Mouse (Mus musculus) heart, postnatal 14 days (tissue): ENCODE results near the gene Hoxb1. TPM values are rescaled to one million over a fixed set of nuclear protein-coding genes. Genes with fewer than 3 reads are reported as not detected.

ENCODE experiments used
- DNase-seq, 2 experiments: peaks; one replicate each; pipeline ENCODE4 v3.0.0; 2021 to 2022
- intact Hi-C: fragments of 180-260 bp; cut with DNase I; formaldehyde crosslinking; loops from one replicate; pipeline ENCODE4 v1.15.1; 2025
- total RNA-seq, 2 experiments: library from RNA; stranded (reverse); gene quantifications; 2 replicates each; pipeline ENCODE4 v1.2.3; 2021

Gene Hoxb1
- total RNA-seq, 2 experiments from 2014 or later, result not detected

DNA sequence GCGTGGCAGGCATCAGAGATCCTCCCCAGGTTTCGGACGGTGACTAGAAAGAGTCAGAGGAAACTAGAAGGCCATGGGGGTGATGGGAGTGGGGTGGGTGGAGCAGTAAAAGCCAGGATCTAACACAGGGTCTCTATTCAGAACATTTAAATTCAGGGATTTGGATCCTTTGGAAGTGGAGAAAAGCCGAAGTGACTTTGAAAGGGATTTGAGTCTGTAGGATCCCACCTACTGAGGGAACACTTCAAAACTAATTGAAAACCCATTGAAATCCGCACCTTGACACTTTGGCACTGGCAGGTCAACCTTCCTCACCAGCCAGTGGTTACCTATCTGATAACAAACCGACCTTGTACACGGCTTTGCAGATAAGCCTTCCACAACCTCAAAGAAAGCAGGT lies 9.3 kb downstream of the Hoxb1 start:
- DNase-seq, result no peak
- intact Hi-C loops, result no loop called here

DNA sequence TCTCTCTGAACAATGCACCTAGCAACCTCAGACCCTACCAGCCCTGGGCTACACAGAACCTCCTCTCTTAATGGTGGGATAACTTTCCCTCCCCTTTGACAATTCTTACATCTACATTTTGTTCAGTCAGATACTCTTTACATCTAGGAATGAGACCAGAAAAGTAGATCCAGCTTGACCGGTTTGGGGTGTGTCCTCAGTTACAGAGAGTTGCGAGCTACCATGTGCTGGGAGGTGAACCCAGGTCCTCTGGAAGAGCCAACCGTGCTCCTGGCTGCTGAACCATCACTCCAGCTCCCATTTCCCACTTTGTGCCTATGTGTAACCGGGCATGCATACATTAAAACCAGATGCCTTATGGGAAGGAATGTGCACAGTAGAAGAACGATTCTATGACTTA lies 17.8 kb downstream of the Hoxb1 start:
- no peak for DNase-seq
- intact Hi-C loops, result no loop called here

- intact Hi-C loops, result no loop called here
- DNase-seq, result no peak
Observed at GRCm38 (mm10) chr11:96387635-96388034, 22.1 kb downstream of the Hoxb1 start.

- no peak for DNase-seq
- intact Hi-C loops, result no loop called here
Observed at GRCm38 (mm10) chr11:96396772-96397626, 31.4 kb downstream of the Hoxb1 start.

DNA sequence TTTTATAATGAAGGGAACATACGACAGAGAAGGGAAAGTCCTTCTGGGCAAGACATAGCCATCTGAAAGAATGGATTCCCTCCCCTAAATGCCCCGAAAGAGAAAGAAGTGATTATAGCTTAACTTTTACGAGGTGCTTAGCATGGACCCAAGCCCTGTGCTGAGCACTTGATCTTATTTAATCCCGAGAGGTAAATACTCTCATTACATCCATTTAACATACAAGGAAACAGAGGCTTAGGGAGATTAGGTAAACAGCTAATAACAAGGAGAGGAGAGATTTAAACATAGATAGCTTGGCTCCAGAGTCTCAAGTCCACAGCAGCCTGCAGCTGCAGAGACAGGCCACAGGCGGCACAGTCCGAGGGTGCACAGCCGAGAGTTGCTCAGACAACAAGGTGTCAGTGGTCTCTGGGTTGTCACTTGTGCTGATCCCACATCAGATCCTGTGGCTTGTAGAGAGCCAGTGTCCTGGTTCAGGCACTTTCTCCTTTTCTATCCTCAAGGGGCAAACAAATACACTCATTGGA lies 32.3 kb downstream of the Hoxb1 start:
- DNase-seq, result no peak
- intact Hi-C loops, result no loop called here

DNA sequence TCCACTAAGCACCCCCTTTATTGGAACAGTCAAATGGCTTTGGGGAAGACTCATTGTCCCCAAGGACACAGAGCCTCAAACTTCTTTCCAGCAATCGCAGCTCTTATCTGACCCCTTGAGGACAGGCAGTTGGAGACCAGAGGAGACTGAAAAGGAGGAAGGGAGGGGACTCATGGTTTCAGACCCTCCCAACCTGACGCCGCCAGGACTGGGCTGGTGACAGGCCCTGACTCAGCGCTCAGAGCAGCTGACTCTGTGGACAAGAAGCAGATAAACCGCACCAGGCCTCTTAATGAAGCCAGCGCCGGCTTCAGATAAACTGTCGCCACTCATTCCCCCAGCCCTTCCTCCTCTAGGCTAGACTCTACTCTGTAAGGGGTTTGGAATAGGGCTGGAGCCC lies 34.4 kb downstream of the Hoxb1 start:
- peak; percentile 41 to 43 for DNase-seq
- intact Hi-C loops, result no loop called here

DNA sequence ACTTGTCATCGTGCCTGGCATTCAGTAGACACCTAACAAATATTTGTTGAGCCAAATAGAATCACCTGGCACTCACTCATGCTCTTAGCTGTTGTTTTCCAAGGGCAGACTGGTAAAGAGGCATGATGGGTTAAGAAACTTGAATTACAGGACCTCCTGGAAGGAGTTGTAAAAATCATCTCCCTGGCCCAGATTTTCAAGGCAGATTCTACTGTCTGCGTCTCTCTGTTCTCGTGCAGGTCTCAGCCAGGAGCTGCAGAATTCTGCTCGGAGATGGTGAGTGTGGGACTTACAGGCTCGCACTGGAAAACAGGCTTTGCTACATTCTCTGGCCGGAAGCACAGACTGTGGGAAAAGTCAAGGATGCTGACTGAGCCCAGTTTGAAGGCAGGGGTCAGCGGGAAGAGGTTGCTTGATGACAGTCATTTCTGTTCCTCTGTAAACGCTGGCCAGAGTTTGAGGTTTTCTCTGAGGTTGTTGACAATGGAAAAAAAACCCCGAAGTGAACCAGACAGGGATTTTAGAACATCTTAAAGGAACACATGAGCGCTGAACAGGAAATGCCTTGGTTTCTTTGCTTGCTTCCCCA lies 38.6 kb downstream of the Hoxb1 start:
- DNase-seq, result peak; percentile 4 to 18
- intact Hi-C loops, result no loop called here

- intact Hi-C loops, result no loop called here
- DNase-seq, result no peak
Observed at GRCm38 (mm10) chr11:96404831-96405230, 39.3 kb downstream of the Hoxb1 start.

DNA sequence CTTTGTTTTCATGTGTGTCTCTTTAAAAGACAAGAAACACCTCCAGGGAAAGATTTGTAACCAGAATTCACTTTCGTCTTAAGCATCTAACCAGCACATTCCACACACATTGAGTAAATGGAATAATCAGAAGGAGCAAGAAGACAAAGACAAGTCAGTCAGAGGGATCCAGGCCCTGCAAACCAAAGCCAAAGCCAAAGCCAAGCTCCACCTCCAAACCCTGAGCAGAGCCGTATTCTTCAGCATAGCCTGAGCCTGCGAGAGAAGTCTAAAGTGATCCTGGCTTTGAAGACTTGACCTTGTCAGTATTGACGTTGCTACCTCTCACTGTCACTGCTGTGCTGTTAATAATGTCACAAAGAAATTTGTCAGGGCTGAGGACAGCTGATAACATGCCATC lies 40.0 kb downstream of the Hoxb1 start:
- intact Hi-C loops, result no loop called here
- no peak for DNase-seq

DNA sequence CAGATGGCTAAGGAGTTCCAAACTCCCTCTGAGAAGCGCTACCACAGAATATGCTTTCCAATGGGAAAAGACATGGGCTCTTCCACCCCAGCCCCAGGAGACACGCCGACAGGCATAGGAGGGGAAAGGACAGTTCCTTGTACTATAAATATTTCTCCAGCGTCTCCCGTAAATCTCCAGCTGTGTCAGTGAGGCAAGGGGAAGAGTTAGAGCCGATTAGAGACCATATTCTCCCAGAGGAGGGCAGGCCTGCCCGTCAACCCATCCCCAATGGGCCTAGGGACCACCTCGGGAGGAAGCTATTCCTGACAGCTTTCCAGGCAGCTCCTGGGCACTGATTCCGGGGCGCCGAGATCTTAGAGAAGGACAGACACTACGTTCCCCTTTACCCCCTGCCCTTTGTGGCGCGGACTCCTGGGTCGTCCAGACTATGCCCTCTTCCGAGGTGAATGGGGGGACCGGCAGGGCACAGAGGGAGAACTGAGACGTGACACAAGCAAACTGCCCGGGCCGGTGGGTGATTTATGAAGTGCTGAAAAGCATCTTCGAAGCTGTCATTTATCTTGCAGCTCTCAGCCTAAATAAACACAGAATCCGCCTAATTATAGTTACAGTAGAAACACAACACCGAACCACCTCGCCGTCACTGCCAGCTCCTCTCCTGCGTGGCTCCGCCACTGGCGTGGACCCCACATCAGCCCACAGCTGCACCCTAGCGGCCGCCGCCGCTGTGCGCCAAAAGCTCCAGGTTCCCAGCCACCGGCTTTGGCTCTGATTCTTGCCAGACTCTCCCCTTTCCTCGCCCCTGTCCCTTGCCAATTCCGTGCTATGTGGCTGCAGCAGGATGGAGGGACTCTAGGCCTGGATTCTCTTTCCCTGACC lies 41.9 kb downstream of the Hoxb1 start:
- peak; percentile 75 to 82 for DNase-seq
- intact Hi-C loops, result loop anchor here (1.0 kb wide), 1 partner anchor 96 kb away; no protein-coding TSS in a partner anchor

GRCm38 (mm10) chr11:96408234-96409010 lies 42.9 kb downstream of the Hoxb1 start:
- intact Hi-C loops, result no loop called here
- DNase-seq, result no peak

- no peak for DNase-seq
Observed at GRCm38 (mm10) chr11:96411019-96411418, 45.5 kb downstream of the Hoxb1 start.

GRCm38 (mm10) chr11:96411934-96412333 lies 46.4 kb downstream of the Hoxb1 start:
- intact Hi-C loops, result no loop called here
- no peak for DNase-seq

More at GRCm38 (mm10) chr11:96411019-96411418, 45.5 kb downstream of the Hoxb1 start:
- intact Hi-C loops, result no loop called here

DNA sequence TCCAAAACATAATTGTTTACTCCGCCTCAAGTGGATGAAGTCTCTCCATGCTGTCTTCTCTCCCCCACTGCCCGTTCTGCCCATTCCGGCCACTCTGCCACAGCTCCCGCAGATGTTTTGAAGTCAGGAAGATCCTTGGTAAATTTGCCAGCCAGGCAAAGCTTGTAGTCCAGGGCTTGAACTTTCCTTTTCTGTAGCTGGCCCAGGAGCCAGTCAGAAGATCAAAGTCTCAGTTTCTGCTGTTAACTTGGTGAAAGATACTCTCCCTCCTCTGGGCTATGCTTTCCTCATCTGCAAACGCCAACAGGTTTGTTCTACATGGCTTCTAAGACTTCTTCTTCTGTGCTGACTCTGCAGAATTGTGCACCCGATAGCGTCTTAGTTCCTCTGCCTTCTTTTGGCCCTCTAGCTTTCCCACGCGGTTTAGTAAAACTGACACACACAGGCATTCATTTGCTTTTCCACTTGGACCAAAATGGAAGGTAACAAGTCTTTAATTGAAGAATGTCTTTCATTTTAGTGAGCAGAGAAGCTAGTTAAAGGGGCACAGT lies 47.5 kb downstream of the Hoxb1 start:
- DNase-seq, result no peak
- intact Hi-C loops, result no loop called here

DNA sequence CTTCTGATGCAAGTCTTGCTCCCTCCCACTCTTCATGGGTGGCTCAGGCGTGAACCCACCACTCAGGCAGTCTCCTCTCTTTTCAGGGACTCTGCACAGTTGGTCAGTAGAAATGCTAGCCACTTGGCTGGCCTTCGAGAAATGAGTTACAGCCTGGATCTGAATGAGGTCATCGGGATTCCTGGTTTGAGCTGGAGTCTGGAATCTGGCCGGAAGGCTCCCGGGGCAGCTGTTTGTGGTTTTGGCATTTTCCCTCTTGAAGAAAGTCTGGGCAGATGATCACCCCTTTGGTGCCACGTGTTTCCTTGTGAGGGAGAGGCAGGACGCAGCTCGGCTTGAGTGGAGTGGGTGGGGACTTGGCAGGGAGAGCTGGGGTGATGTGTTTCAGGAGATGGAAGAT lies 48.0 kb downstream of the Hoxb1 start:
- peak; percentile 64 to 75 for DNase-seq
- intact Hi-C loops, result no loop called here

GRCm38 (mm10) chr11:96414002-96414401 lies 48.5 kb downstream of the Hoxb1 start:
- DNase-seq, result peak; percentile 10 to 34
- intact Hi-C loops, result no loop called here
